Mouse (Mus musculus) limb, embryonic 14.5 days (tissue): ENCODE results near the gene Clrn2. TPM values are rescaled to one million over a fixed set of nuclear protein-coding genes. Genes with fewer than 3 reads are reported as not detected.

ENCODE experiments used
- ATAC-seq: fragments of 200-750 bp; cut with Nextera tagmentation; 2 replicates; pipeline ENCODE4 v1.8.0; 2017; ENCODE audit warnings: low read depth, moderate number of reproducible peaks, moderate TSS enrichment; ENCODE audit not compliant: low FRiP score
- DNase-seq: peaks from one replicate; pipeline ENCODE4 v3.0.0-alpha.2; 2015; ENCODE audit warnings: low spot score
- H3K27ac ChIP-seq: fragments of 300-500 bp; sonication (generic); replicated peaks from 2 replicates; pipeline ENCODE4 v1.5.1; 2014; ENCODE audit warnings: low read depth, mild to moderate bottlenecking, low read length, moderate library complexity, mixed read lengths
- H3K27me3 ChIP-seq: fragments of 300-500 bp; sonication (generic); 2 replicates; pipeline ENCODE4 v1.6.1; 2014; ENCODE audit warnings: low read length, mixed read lengths; ENCODE audit not compliant: control insufficient read depth, insufficient read depth
- H3K36me3 ChIP-seq: fragments of 300-500 bp; sonication (generic); 2 replicates; pipeline ENCODE4 v1.6.1; 2014; ENCODE audit warnings: mild to moderate bottlenecking, low read length, moderate library complexity, mixed read lengths; ENCODE audit not compliant: control insufficient read depth, insufficient read depth
- H3K4me1 ChIP-seq: fragments of 300-500 bp; sonication (generic); 2 replicates; pipeline ENCODE4 v1.6.1; 2014; ENCODE audit warnings: antibody characterized with exemption, low read length, mixed read lengths; ENCODE audit not compliant: control insufficient read depth, insufficient read depth
- H3K4me2 ChIP-seq: fragments of 300-500 bp; sonication (generic); replicated peaks from 2 replicates; pipeline ENCODE4 v1.6.1; 2014; ENCODE audit warnings: low read depth, mild to moderate bottlenecking, low read length, moderate library complexity; ENCODE audit not compliant: severe bottlenecking
- H3K4me3 ChIP-seq: fragments of 300-500 bp; sonication (generic); replicated peaks from 2 replicates; pipeline ENCODE4 v1.5.1; 2014; ENCODE audit warnings: low read length
- H3K9ac ChIP-seq: fragments of 300-500 bp; sonication (generic); 2 replicates; pipeline ENCODE4 v1.6.1; 2014; ENCODE audit warnings: mild to moderate bottlenecking, low read depth, low read length, moderate library complexity; ENCODE audit not compliant: severe bottlenecking
- H3K9me3 ChIP-seq: fragments of 300-500 bp; sonication (generic); 2 replicates; pipeline ENCODE4 v1.6.1; 2016; ENCODE audit warnings: low read length; ENCODE audit not compliant: control insufficient read depth
- POLR2A ChIP-seq: fragments of 200-500 bp; IDR thresholded peaks from 2 replicates; pipeline ENCODE4 v1.8.0; 2012; ENCODE audit warnings: inconsistent platforms, mild to moderate bottlenecking, moderate library complexity, borderline replicate concordance; ENCODE audit not compliant: insufficient read depth, insufficient read length; ENCODE audit errors: extremely low read depth
- WGBS: fragments of 180-500 bp; shearing (Covaris S2); extraction: QIAGEN DNeasy Blood & Tissue Kit; methylation state at CpG from one replicate; pipeline ENCODE4 v1.1.7; 2014; 5-methylcytosine and 5-hydroxymethylcytosine counted together
- polyA plus RNA-seq, 2 experiments: library from polyadenylated mRNA; depleted of rRNA in 1 of 2; stranded (reverse) in 1 of 2; unstranded in 1 of 2; fragments of >200 nt; fragmentation: Nextera tagmentation in 1 of 2; extraction: Ambion mirVana in 1 of 2; gene quantifications; 2 replicates each; pipeline versions ENCODE4 v1.2.1 to v1.2.3; 2012 to 2014

The Clrn2 gene
- polyA plus RNA-seq, 2 experiments: not detected

GRCm38 (mm10) chr5:45444130-45444832, 9.3 kb upstream of the Clrn2 start:
- ATAC-seq: peak; percentile 67; the same call in 1 of the 2 replicates
- TF ChIP-seq POLR2A: no peak
- Histone ChIP-seq H3K4me2 (no peak overlapping the region), H3K27ac (no peak overlapping the region), H3K36me3 (peaks cover 9% of the 10 kb centered on the region), H3K9ac (no peak overlapping the region), H3K27me3 (no peaks in the 10 kb centered on the region), H3K4me3 (no peak overlapping the region), H3K4me1 (peaks cover 9% of the 10 kb centered on the region), H3K9me3 (no peaks in the 10 kb centered on the region)
- WGBS: 74% methylated on average over 8 of the region's 8 CpGs
- no peak for DNase-seq

- Histone ChIP-seq H3K4me1 (peaks cover 11% of the 10 kb centered on the region), H3K4me2 (peak overlapping the region; percentile 85; the same call in 1 of the 2 replicates), H3K9me3 (no peaks in the 10 kb centered on the region), H3K27ac (no peak overlapping the region), H3K27me3 (no peaks in the 10 kb centered on the region), H3K4me3 (peak overlapping the region; percentile 60), H3K36me3 (no peaks in the 10 kb centered on the region), H3K9ac (no peak overlapping the region)
- ATAC-seq (no peak), DNase-seq (no peak)
- 68% methylated on average over 5 of the region's 5 CpGs for WGBS
- no peak for TF ChIP-seq POLR2A
Observed at GRCm38 (mm10) chr5:45448676-45449075, 4.9 kb upstream of the Clrn2 start.

DNA sequence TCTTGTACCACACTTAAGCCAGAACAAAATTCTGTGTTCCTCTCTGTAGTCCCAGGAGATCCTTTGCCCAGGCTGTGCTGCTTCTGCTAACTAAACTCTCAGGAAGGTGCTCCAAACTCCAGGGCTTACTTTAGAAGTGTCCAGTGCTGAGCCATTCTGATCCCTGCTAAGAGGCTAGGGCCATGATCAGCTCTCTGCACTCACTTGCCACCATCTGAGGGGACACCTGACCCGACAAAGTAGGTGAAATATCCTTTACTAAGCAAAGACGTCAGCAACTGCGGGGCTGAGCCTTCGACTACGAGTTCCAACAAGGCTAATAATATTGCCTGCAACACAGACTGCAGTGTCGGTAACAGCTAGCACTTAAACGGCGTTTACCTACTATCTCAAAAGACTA, 4.3 kb upstream of the Clrn2 start:
- TF ChIP-seq POLR2A: no peak
- Histone ChIP-seq H3K4me2 (peak overlapping the region; percentile 85), H3K9ac (peak overlapping the region; percentile 72), H3K27me3 (no peaks in the 10 kb centered on the region), H3K4me3 (peak overlapping the region; percentile 60), H3K27ac (no peak overlapping the region), H3K36me3 (no peaks in the 10 kb centered on the region), H3K4me1 (peaks cover 11% of the 10 kb centered on the region), H3K9me3 (no peaks in the 10 kb centered on the region)
- DNase-seq (no peak), ATAC-seq (no peak)
- WGBS: 1% methylated on average over 8 of the region's 8 CpGs

DNA sequence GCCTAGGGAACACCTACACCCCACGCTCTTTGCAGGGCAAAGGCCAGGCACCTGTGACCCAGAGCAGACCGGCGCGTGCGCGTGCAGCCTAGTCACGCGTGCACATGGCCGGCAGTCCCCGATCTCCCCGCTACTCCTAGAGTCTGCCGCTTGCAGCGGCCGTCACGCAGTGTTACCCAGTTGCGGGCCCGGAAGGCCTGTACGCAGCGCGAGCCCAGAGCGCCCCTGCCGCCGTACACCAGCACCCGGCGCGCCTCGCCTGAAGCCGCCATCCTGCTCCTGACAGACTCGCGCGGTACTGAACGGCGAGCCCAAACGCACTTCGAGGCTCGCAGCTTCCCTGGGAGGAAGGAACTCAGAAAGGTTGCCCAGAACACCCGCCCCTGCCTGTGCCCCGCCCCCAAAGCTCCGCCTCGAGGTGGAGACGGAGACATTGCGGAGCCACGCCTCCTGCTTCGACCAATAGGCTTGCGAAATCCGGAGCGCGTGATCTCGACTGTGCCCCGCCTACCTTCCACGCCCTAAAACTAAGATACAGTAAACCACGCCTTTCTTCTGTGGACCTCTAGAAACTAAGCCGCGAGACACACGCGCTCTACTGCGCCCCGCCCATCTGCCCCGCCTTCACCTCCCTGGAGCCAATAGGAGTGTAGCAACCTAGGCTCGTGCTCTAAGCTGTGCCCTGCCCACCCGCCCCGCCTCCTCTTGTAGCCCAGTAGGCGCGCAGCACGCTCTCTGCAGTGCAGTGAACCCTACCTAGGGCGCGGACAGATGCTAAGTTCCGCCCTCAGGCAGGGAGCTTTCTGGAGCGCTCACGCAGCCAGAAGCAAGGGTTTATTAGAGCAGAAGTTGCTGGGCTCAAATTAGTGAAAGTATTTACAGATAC, 3.5 kb upstream of the Clrn2 start, which contains the start of gene Qdpr:
TSS of gene Qdpr (minus strand) at position 406 of the 886 bp plus-strand sequence.
- WGBS: under 1% methylated on average over 53 of the region's 70 CpGs
- Histone ChIP-seq H3K9ac (peak within 1 kb of the TSS; percentile 72), H3K4me2 (peak within 1 kb of the TSS; percentile 85), H3K27ac (peak within 1 kb of the TSS; percentile 40), H3K27me3 (no peaks in the 10 kb centered on the region), H3K9me3 (no peaks in the 10 kb centered on the region), H3K4me1 (peaks cover 11% of the 10 kb centered on the region), H3K4me3 (peak within 1 kb of the TSS; percentile 60), H3K36me3 (no peaks in the 10 kb centered on the region)
- DNase-seq: peak; percentile 100
- peak; percentile 99 for ATAC-seq
- peak; percentile 69; the same call in 1 of the 2 replicates for TF ChIP-seq POLR2A

DNA sequence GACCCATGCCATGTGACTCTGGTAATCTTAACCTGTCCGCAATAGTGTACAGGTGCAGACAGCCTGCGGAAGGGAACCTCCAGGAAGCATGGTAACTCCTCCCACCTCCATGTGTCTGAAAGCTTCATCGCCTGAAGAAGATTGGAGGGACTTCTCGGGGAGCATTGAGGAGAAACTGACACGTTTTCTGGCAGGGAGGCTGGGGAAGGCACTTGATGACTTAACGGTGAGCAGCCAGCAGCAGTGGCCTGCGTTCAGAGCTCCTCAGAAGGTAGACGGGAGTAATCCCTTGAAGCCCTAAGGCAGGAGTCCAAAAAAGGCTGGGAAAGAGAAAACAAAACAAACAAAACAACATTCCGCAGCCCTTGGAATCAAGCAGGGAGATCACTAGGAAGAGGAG, 905 bp downstream of the Clrn2 start:
- DNase-seq (no peak), ATAC-seq (no peak)
- Histone ChIP-seq H3K27me3 (no peaks in the 10 kb centered on the region), H3K27ac (no peak overlapping the region), H3K36me3 (no peaks in the 10 kb centered on the region), H3K9me3 (no peaks in the 10 kb centered on the region), H3K4me1 (no peaks in the 10 kb centered on the region), H3K4me3 (no peak overlapping the region), H3K4me2 (no peak overlapping the region), H3K9ac (no peak overlapping the region)
- 43% methylated on average over 9 of the region's 9 CpGs for WGBS
- no peak for TF ChIP-seq POLR2A
